Mouse (Mus musculus) stomach, embryonic 14.5 days (tissue): ENCODE data around the gene Noxa1. TPM values are rescaled to one million over a fixed set of nuclear protein-coding genes. Genes with fewer than 3 reads are reported as not detected.
A peak's percentile ranks its signal among the peaks of the same experiment; 100 is the strongest.

Source experiments
- ATAC-seq: fragments of 200-750 bp; cut with Nextera tagmentation; 2 replicates; pipeline ENCODE4 v1.8.0; 2017; ENCODE audit warnings: low read depth, moderate TSS enrichment; ENCODE audit not compliant: insufficient number of reproducible peaks, insufficient read depth, low FRiP score
- H3K27ac ChIP-seq: fragments of 300-500 bp; sonication (generic); 2 replicates; pipeline ENCODE4 v1.5.1; 2014; ENCODE audit warnings: mild to moderate bottlenecking, low read length, moderate library complexity, mixed read lengths
- H3K27me3 ChIP-seq: fragments of 300-500 bp; sonication (generic); 2 replicates; pipeline ENCODE4 v1.6.1; 2014; ENCODE audit warnings: low read length, control low read depth, mixed read lengths; ENCODE audit not compliant: control insufficient read depth, insufficient read depth
- H3K36me3 ChIP-seq: fragments of 300-500 bp; sonication (generic); 2 replicates; pipeline ENCODE4 v1.6.1; 2014; ENCODE audit warnings: mild to moderate bottlenecking, control low read depth, low read length, moderate library complexity, mixed read lengths; ENCODE audit not compliant: control insufficient read depth, insufficient read depth
- H3K4me1 ChIP-seq: fragments of 300-500 bp; sonication (generic); 2 replicates; pipeline ENCODE4 v1.6.1; 2014; ENCODE audit warnings: low read length, control low read depth, mixed read lengths; ENCODE audit not compliant: control insufficient read depth, insufficient read depth
- H3K4me2 ChIP-seq: fragments of 300-500 bp; sonication (generic); replicated peaks from 2 replicates; pipeline ENCODE4 v1.6.1; 2014; ENCODE audit warnings: low read depth, low read length, control low read depth
- H3K4me3 ChIP-seq: fragments of 300-500 bp; sonication (generic); 2 replicates; pipeline ENCODE4 v1.5.1; 2014; ENCODE audit warnings: low read depth, low read length, control low read depth
- H3K9ac ChIP-seq: fragments of 300-500 bp; sonication (generic); replicated peaks from 2 replicates; pipeline ENCODE4 v1.6.1; 2014; ENCODE audit warnings: low read depth, mild to moderate bottlenecking, control low read depth, low read length, moderate library complexity, mixed read lengths
- H3K9me3 ChIP-seq: fragments of 300-500 bp; sonication (generic); 2 replicates; pipeline ENCODE4 v1.6.1; 2016; ENCODE audit warnings: low read depth, low read length, control low read depth; ENCODE audit not compliant: control insufficient read depth
- WGBS: fragments of 180-500 bp; shearing (Covaris S2); extraction: QIAGEN DNeasy Blood & Tissue Kit; methylation state at CpG from one replicate; pipeline ENCODE4 v1.1.7; 2014; 5-methylcytosine and 5-hydroxymethylcytosine counted together
- polyA plus RNA-seq: library from polyadenylated mRNA; unstranded; fragments of >200 nt; fragmentation: Nextera tagmentation; extraction: Ambion mirVana; gene quantifications from 2 replicates; pipeline ENCODE4 v1.2.1, GENCODE M21; 2014

Gene Noxa1
- polyA plus RNA-seq, 1 experiment from 2014 or later: 2.3 TPM

GRCm38 (mm10) chr2:25125146-25125545 lies 30.2 kb upstream of the Noxa1 start:
- no peaks in the 10 kb centered on the region for H3K36me3 ChIP-seq
- peak overlapping the region; percentile 64; the same call in 1 of the 2 replicates for H3K27ac ChIP-seq
- H3K27me3 ChIP-seq: no peaks in the 10 kb centered on the region
- peaks cover 14% of the 10 kb centered on the region for H3K4me1 ChIP-seq
- H3K9ac ChIP-seq: no peak overlapping the region
- 80% methylated on average over 6 of the region's 6 CpGs for WGBS
- no peak overlapping the region for H3K4me3 ChIP-seq
- no peak for ATAC-seq
- H3K9me3 ChIP-seq: no peaks in the 10 kb centered on the region
- no peak overlapping the region for H3K4me2 ChIP-seq

GRCm38 (mm10) chr2:25124411-25124810 lies 29.5 kb upstream of the Noxa1 start:
- ATAC-seq: no peak
- WGBS: 62% methylated on average over 3 of the region's 3 CpGs
- no peaks in the 10 kb centered on the region for H3K9me3 ChIP-seq
- H3K4me1 ChIP-seq: peaks cover 14% of the 10 kb centered on the region
- H3K4me3 ChIP-seq: no peak overlapping the region
- no peak overlapping the region for H3K27ac ChIP-seq
- H3K4me2 ChIP-seq: no peak overlapping the region
- H3K9ac ChIP-seq: no peak overlapping the region
- no peaks in the 10 kb centered on the region for H3K36me3 ChIP-seq
- H3K27me3 ChIP-seq: no peaks in the 10 kb centered on the region

GRCm38 (mm10) chr2:25123527-25123926 lies 28.6 kb upstream of the Noxa1 start:
- no peak overlapping the region for H3K4me3 ChIP-seq
- 0 out of 2 replicates have a peak overlapping the region, but pooled peaks have one; percentile 39 for H3K27ac ChIP-seq
- H3K27me3 ChIP-seq: no peaks in the 10 kb centered on the region
- ATAC-seq: no peak
- no peaks in the 10 kb centered on the region for H3K9me3 ChIP-seq
- no peaks in the 10 kb centered on the region for H3K36me3 ChIP-seq
- no peak overlapping the region for H3K4me2 ChIP-seq
- H3K9ac ChIP-seq: no peak overlapping the region
- 67% methylated on average over 5 of the region's 5 CpGs for WGBS
- peaks cover 14% of the 10 kb centered on the region for H3K4me1 ChIP-seq

GRCm38 (mm10) chr2:25122666-25123065 lies 27.7 kb upstream of the Noxa1 start:
- H3K4me1 ChIP-seq: peaks cover 14% of the 10 kb centered on the region
- H3K9ac ChIP-seq: no peak overlapping the region
- 50% methylated on average over 2 of the region's 2 CpGs for WGBS
- no peaks in the 10 kb centered on the region for H3K9me3 ChIP-seq
- no peaks in the 10 kb centered on the region for H3K27me3 ChIP-seq
- no peak overlapping the region for H3K4me2 ChIP-seq
- H3K36me3 ChIP-seq: no peaks in the 10 kb centered on the region
- H3K4me3 ChIP-seq: no peak overlapping the region
- H3K27ac ChIP-seq: no peak overlapping the region
- no peak for ATAC-seq

GRCm38 (mm10) chr2:25120963-25121362 lies 26.0 kb upstream of the Noxa1 start:
- H3K27ac ChIP-seq: no peak overlapping the region
- H3K4me2 ChIP-seq: no peak overlapping the region
- ATAC-seq: no peak
- no peaks in the 10 kb centered on the region for H3K9me3 ChIP-seq
- 76% methylated on average over 7 of the region's 7 CpGs for WGBS
- no peaks in the 10 kb centered on the region for H3K27me3 ChIP-seq
- no peak overlapping the region for H3K9ac ChIP-seq
- no peak overlapping the region for H3K4me3 ChIP-seq
- 0 out of 2 replicates have a peak, but pooled peaks cover 4% of the 10 kb centered on the region for H3K4me1 ChIP-seq
- no peaks in the 10 kb centered on the region for H3K36me3 ChIP-seq

- no peak overlapping the region for H3K27ac ChIP-seq
- WGBS: 49% methylated on average over 2 of the region's 2 CpGs
- ATAC-seq: no peak
These were observed 20.5 kb upstream of the Noxa1 start for GRCm38 (mm10) chr2:25115442-25115841.

GRCm38 (mm10) chr2:25114308-25114707 lies 19.4 kb upstream of the Noxa1 start:
- no peak for ATAC-seq
- no peaks in the 10 kb centered on the region for H3K27me3 ChIP-seq
- H3K4me1 ChIP-seq: no peaks in the 10 kb centered on the region
- no peaks in the 10 kb centered on the region for H3K36me3 ChIP-seq
- no peaks in the 10 kb centered on the region for H3K9me3 ChIP-seq
- WGBS: 78% methylated on average over 2 of the region's 2 CpGs
- H3K4me2 ChIP-seq: no peak overlapping the region
- no peak overlapping the region for H3K27ac ChIP-seq
- H3K4me3 ChIP-seq: no peak overlapping the region
- no peak overlapping the region for H3K9ac ChIP-seq

More at GRCm38 (mm10) chr2:25115442-25115841, 20.5 kb upstream of the Noxa1 start:
- Histone ChIP-seq H3K9ac (no peak overlapping the region), H3K27me3 (no peaks in the 10 kb centered on the region), H3K36me3 (no peaks in the 10 kb centered on the region), H3K4me3 (no peak overlapping the region), H3K4me2 (no peak overlapping the region), H3K9me3 (no peaks in the 10 kb centered on the region), H3K4me1 (no peaks in the 10 kb centered on the region)

- H3K4me3 ChIP-seq: no peak overlapping the region
- 57% methylated on average over 9 of the region's 9 CpGs for WGBS
- ATAC-seq: peak; percentile 43; the same call in 1 of the 2 replicates
- no peaks in the 10 kb centered on the region for H3K36me3 ChIP-seq
- H3K4me2 ChIP-seq: no peak overlapping the region
- no peak overlapping the region for H3K27ac ChIP-seq
- no peak overlapping the region for H3K9ac ChIP-seq
- H3K9me3 ChIP-seq: no peaks in the 10 kb centered on the region
- H3K4me1 ChIP-seq: no peaks in the 10 kb centered on the region
- no peaks in the 10 kb centered on the region for H3K27me3 ChIP-seq
These were observed 16.3 kb upstream of the Noxa1 start for GRCm38 (mm10) chr2:25111184-25111791.
